Mouse (Mus musculus) lung, adult 2 months (tissue): Measurements from ENCODE around the gene Cadps. TPM values are rescaled to one million over a fixed set of nuclear protein-coding genes. Genes with fewer than 3 reads are reported as not detected.

Experiments
- DNase-seq: peaks from one replicate; pipeline ENCODE4 v3.0.0; 2022
- H3K4me1 ChIP-seq: fragments of 200-500 bp; 2 replicates; pipeline ENCODE4 v1.6.1; 2011; ENCODE audit warnings: low read length; ENCODE audit not compliant: control insufficient read depth, insufficient read depth
- H3K4me3 ChIP-seq: fragments of 200-500 bp; replicated peaks from 2 replicates; pipeline ENCODE3; 2011; ENCODE audit warnings: low read depth, mild to moderate bottlenecking, control low read depth, low read length; ENCODE audit errors: extremely low read depth
- CTCF ChIP-seq: fragments of 200-500 bp; IDR thresholded peaks from 2 replicates; pipeline ENCODE4 v1.5.1; 2011; ENCODE audit warnings: mild to moderate bottlenecking, low read length, control low read depth; ENCODE audit not compliant: insufficient read depth
- POLR2A ChIP-seq: fragments of 200-500 bp; IDR thresholded peaks from 2 replicates; pipeline ENCODE4 v1.6.1; 2011; ENCODE audit warnings: low read depth, mild to moderate bottlenecking, control low read depth, low read length, borderline replicate concordance; ENCODE audit errors: extremely low read depth
- WGBS: fragments of 180-500 bp; shearing (Covaris S2); methylation state at CpG from one replicate; pipeline ENCODE4 v1.1.7; 2018; 5-methylcytosine and 5-hydroxymethylcytosine counted together
- polyA plus RNA-seq: library from polyadenylated mRNA; depleted of rRNA; stranded (reverse); fragments of >200 nt; gene quantifications from 2 replicates; pipeline ENCODE4 v1.2.3, GENCODE M21; 2012; rRNA removed

The Cadps gene
- 0.06 TPM in 1 of 2 replicates, not detected in the other for polyA plus RNA-seq

DNA sequence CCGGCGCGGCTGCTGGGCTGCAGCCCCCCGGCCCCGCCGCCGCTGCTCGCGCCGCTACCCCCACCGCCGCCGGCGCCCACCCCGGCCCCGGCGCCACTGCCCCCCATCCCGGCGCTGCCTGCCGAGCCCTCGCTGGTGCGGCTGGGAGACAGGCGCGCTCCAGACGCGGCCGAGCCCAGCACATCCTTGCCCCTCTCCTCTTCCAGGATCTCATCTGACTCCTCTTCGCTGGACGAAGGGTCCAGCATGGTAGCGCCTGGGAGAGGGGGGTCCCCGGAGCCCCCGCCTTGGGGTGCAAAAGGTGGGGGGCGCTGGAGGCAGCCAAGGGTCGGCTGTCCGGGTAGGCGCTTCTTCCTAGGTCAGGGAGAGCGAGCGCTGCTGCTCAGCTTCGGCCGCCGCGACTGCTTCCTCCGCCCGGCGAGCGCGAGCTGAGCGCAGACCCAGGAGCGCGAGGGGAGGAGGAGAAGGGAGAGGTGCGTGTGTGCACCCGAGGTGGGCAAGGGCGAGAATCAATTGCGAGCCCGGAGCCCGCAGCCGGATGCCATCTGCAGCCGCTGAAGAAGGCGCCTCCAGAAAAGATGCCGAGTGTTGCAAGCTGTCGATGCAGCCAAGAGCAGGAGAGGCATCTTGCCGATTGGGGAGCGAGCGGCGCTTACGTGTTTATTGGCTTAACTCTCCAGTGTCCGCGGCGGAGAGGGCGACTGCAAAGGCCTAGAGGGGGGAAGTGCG lies at the start of gene Cadps:
Gene Cadps, minus strand, starts transcription at position 589 of the 729 bp plus-strand sequence.
- no peak for DNase-seq
- no peaks in the 10 kb centered on the region for H3K4me1 ChIP-seq
- 1% methylated on average over 71 of the region's 71 CpGs for WGBS
- H3K4me3 ChIP-seq = no peak within 1 kb of the TSS
- TF ChIP-seq CTCF (no peak), POLR2A (no peak)

DNA sequence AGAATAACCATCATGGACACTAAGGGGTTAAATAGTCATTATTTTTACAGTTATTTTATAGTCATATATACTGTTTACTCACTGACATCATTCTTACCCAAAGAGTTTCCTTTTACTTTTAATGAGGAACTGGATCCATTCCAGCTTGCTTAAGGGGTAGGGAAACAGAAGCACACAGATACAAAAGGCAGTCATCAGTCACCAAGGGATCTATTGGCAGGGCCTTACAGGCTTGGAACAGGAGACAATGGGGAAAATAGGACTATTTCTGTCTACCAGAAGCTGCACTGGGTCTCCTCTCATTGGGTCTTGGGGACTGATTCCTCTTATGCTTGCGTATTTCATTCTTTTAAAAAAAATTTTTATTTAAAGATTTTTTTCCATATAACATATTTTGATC lies 46.7 kb upstream of the Cadps start:
- TF ChIP-seq POLR2A = no peak
- TF ChIP-seq CTCF = no peak
- H3K4me1 ChIP-seq = no peaks in the 10 kb centered on the region
- no peak overlapping the region for H3K4me3 ChIP-seq
- no peak for DNase-seq
- 97% methylated on average over 1 of the region's 1 CpGs for WGBS

DNA sequence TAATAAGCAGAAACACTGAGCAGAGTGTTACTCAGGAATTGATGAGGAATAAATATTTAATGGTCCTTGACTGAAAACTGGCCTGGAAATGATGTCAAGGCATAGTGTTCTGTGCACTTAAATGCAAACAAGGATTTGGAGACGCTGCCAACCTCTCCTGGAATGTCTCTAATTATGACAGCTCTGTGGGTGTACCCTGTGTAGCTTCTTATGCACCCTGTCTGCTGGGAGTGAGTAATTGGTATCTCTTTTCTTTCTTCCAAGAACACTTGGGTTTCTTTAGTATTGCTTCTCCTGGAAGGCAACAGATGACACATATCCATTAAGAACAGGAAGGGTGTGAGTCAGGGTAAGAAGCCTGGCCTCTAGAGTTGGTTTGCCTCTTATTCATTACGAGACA lies 42.4 kb upstream of the Cadps start:
- 47% methylated on average over 2 of the region's 2 CpGs for WGBS
- no peak for DNase-seq
- Histone ChIP-seq H3K4me3 (no peak overlapping the region), H3K4me1 (no peaks in the 10 kb centered on the region)
- no peak for TF ChIP-seq POLR2A
- no peak for TF ChIP-seq CTCF

DNA sequence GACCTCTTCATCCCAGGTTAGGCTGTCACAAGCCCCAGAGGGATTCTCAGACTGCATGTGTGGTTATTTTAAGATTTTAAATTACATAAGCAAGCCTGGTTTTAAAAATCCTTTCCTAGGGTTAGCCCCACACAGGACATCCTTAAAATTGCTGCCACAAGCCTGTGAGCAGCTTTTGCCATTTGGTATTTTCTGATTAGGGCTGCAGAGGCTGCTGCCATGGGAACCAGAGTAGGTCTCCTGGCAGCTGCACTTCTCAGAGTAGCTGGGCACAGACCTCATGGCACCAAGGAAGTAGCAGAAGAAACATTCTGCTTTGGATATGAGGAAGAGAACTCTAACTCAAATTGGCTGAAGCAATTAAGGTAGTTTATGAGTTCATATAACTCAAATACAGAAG lies 21.0 kb upstream of the Cadps start:
- TF ChIP-seq CTCF (no peak), POLR2A (no peak)
- Histone ChIP-seq H3K4me3 (no peak overlapping the region), H3K4me1 (no peaks in the 10 kb centered on the region)
- no peak for DNase-seq

DNA sequence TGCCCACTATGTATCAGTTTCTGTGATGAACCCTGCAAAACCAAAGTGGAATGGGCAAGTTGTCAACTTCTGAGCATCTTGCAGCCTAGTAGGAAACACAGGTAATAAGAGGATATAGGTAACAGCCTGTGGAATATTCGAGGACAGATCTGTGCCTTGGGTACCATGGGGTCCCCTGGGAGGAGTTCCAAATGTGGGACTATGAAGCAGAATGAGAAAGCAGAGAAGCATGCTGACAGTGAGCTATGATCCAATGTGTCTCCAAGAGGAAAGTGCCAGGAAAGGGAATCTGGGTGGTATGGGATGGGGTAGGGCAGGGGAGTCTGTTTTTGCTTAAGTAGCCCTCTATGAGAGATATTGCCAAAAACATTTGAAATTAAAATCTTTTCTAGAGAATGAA lies 16.6 kb upstream of the Cadps start:
- no peak overlapping the region for H3K4me3 ChIP-seq
- TF ChIP-seq CTCF (no peak), POLR2A (no peak)
- no peak for DNase-seq
- no peaks in the 10 kb centered on the region for H3K4me1 ChIP-seq
- 25% methylated on average over 1 of the region's 1 CpGs for WGBS

DNA sequence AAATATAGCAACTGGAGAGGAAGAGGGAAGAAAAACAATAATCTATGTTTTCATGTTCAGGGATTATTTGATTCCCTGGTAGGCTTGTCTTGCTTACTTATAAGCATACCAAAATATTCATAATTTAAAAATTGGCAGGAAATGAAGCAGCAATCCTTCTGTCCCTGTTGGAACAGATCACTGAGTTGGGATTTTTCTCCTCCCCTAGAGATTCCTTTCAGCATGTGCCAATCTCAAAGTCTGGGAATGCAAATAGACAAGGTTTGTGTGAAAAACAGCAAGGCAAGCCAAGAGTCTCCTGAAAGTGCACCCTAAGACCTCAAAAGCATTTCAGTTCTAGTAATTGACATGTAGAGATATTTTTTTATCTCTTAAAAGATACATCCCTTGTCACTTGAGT lies 16.1 kb upstream of the Cadps start:
- TF ChIP-seq CTCF (no peak), POLR2A (no peak)
- Histone ChIP-seq H3K4me1 (no peaks in the 10 kb centered on the region), H3K4me3 (no peak overlapping the region)
- no peak for DNase-seq

DNA sequence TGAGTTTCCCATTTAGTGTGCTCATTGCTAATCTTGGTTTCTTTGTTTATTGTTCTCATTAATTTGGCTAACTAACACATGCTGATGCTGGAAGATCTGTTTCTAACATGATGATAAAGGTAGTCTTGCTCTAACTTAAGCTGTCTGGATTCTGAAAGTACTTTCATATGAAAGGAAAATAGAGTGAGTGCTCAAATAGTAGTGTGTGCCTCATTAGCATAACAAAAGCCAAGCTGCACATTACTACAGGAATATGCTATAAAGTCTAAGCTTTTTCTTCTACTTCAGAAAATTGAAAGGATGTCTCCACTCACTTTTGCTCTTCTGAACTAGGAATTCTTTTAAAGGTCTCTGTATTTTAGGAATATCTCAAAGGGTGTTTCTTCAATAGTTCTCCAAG lies 15.4 kb upstream of the Cadps start:
- DNase-seq = no peak
- TF ChIP-seq CTCF (no peak), POLR2A (no peak)
- no peaks in the 10 kb centered on the region for H3K4me1 ChIP-seq
- H3K4me3 ChIP-seq = no peak overlapping the region

DNA sequence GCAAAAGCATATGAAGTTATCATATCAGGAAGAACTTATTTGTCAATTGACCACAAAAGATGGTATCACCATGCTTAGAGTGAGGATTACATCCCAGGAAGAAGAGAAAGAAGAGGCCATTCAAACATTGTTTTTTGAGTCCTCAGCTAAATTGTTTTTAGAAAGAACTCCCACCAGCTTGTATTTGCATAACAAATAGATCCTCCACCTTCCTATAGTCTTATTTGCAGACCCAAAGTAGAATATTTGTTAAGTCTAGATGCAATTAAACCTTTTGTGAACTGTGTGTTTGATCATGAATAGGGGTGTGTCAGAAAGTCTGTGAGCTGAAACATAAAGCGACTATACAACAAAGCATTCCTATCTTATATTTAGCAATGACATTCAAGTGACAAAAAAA lies 15.0 kb upstream of the Cadps start:
- no peak for DNase-seq
- WGBS = 33% methylated on average over 1 of the region's 1 CpGs
- TF ChIP-seq POLR2A = no peak
- no peak for TF ChIP-seq CTCF
- Histone ChIP-seq H3K4me1 (no peaks in the 10 kb centered on the region), H3K4me3 (no peak overlapping the region)

DNA sequence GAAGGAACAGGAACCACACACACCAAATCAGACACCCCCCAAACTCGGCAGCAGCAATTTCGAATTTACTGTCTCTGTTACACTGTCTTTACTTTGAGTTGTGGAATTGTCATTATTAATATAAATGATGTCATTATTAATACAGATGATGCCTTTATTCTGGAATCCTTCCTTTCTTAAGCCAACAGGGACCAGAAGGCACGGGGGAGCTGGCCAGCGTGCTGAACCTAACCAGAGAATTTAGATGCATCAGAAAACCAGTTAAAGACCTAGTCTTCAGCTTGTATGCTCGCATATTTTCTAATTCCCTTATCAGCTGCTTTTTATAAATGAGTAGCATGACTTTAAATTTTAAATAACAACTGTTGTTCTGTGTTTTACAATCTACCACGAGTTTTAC lies 902 bp upstream of the Cadps start:
- Histone ChIP-seq H3K4me1 (no peaks in the 10 kb centered on the region), H3K4me3 (no peak overlapping the region)
- TF ChIP-seq CTCF = no peak
- no peak for TF ChIP-seq POLR2A
- DNase-seq = no peak
- 12% methylated on average over 6 of the region's 6 CpGs for WGBS

DNA sequence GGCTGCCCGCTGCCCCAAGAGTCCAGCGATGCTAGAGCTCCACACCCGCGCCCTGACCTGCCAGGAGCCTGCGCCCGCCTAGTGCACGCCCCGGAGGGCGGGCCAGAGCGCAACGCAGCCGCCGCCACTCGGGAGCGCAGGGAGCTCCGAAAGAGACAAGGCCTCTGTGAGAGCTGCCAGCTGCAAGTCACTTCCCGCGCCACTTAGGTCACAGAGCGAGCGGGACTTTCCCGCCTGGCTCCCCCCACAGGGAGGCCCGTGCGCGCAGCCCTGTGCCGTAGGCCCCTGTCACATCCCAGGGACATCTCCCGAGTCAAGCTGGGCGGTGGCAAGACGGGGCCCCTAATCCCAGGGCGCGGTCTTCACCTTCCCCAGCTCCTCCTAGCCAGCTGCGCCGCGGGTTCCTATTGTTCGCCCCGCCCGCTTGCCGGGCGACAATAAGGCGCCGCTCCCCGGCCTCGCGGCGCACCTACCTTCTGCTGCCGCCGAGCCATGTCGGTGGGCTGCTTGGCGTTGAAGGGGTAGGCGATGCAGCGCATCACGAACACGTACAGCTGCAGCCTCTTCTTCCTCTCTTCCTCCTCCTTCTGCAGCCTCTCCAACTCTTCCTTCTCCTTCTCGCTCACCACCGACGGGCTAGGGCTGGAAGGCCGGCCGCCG lies 918 bp downstream of the Cadps start:
- DNase-seq = no peak
- no peak overlapping the region for H3K4me3 ChIP-seq

DNA sequence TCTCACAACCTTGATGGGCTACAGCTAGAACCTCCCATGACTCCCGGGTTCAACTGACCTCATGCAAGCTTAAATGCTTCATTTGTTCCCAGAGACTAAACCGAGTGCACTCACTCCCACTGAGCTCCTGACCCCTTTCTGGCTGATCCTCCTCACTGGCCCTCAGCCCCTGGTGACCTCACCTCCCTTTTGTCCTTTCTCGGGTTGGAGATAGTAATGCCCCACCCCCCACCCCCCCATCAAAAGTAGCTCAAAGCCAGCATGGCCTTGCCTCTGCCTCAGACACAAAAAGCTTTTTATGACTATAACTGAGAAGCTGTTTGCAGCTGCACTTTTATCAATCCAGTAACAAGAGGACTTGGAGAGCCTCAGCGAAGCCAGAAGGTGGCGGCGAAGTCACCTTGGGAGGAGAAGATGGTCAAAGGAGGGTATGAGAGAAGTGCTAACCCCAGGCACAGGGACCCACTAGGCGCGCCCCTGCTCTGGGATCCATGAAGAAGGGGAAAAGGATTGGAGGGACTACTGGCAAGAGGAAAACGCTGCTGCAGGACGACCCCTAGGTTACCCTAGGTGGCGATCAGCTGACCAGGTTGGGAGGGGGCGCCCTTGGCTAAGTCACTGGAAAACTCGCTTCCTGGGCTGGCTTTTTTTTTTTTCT lies 1.6 kb downstream of the Cadps start:
- TF ChIP-seq CTCF = no peak
- TF ChIP-seq POLR2A = no peak
- no peaks in the 10 kb centered on the region for H3K4me1 ChIP-seq
- H3K4me3 ChIP-seq = no peak overlapping the region
- DNase-seq = no peak
- 3% methylated on average over 13 of the region's 13 CpGs for WGBS

More for the DNA sequence above, 918 bp downstream of the Cadps start:
- 1% methylated on average over 57 of the region's 58 CpGs for WGBS
- H3K4me1 ChIP-seq = no peaks in the 10 kb centered on the region
- TF ChIP-seq POLR2A (no peak), CTCF (no peak)
